Mouse (Mus musculus): ENCODE results near the gene Hamp. TPM values are rescaled to one million over a fixed set of nuclear protein-coding genes. Genes with fewer than 3 reads are reported as not detected.
"Not testable (repeated sequence)": the region's sequence is repeated elsewhere in the genome, so short reads cannot be mapped to it uniquely, and the experiment has no call there.

Hamp gene
- total RNA-seq, 2 experiments from 2014 or later: not detected

GRCm38 (mm10) chr7:30957367-30957783 is 13.5 kb upstream of the Hamp start:
- ATAC-seq (replicated peaks; ENCODE audit: low FRiP score, poor library complexity, severe bottlenecking): peak; percentile 76

GRCm38 (mm10) chr7:30956756-30957366 is 13.0 kb upstream of the Hamp start, which contains the start of gene Usf2:
Gene Usf2, minus strand, starts transcription at chr7:30956803.
- ATAC-seq (replicated peaks; ENCODE audit: low FRiP score, poor library complexity, severe bottlenecking): peak; percentile 28

- no peak for ATAC-seq (replicated peaks; ENCODE audit: low FRiP score, poor library complexity, severe bottlenecking)
Measured at GRCm38 (mm10) chr7:30956357-30956751, 12.5 kb upstream of the Hamp start.

GRCm38 (mm10) chr7:30955584-30956356 is 11.9 kb upstream of the Hamp start:
- ATAC-seq (replicated peaks; ENCODE audit: low FRiP score, poor library complexity, severe bottlenecking): peak; percentile 76

GRCm38 (mm10) chr7:30954971-30955520 is 11.2 kb upstream of the Hamp start:
- no peak for ATAC-seq (replicated peaks; ENCODE audit: low FRiP score, poor library complexity, severe bottlenecking)

GRCm38 (mm10) chr7:30954036-30954435 is 10.2 kb upstream of the Hamp start:
- no peak for ATAC-seq (replicated peaks; ENCODE audit: low FRiP score, poor library complexity, severe bottlenecking)

- ATAC-seq (replicated peaks; ENCODE audit: low FRiP score, poor library complexity, severe bottlenecking): no peak
Measured at GRCm38 (mm10) chr7:30953459-30953858, 9.6 kb upstream of the Hamp start.

- ATAC-seq (replicated peaks; ENCODE audit: low FRiP score, poor library complexity, severe bottlenecking): no peak
Measured at GRCm38 (mm10) chr7:30952441-30953265, 8.8 kb upstream of the Hamp start.

GRCm38 (mm10) chr7:30949902-30950301 is 6.1 kb upstream of the Hamp start:
- ATAC-seq (replicated peaks; ENCODE audit: low FRiP score, poor library complexity, severe bottlenecking): not testable (repeated sequence)

GRCm38 (mm10) chr7:30945876-30946275 is 2.0 kb upstream of the Hamp start:
- ATAC-seq (replicated peaks; ENCODE audit: low FRiP score, poor library complexity, severe bottlenecking): no peak

GRCm38 (mm10) chr7:30945466-30945865 is 1.6 kb upstream of the Hamp start:
- 0 out of 2 replicates have a peak, but pooled peaks have one; percentile 24 for ATAC-seq (replicated peaks; ENCODE audit: low FRiP score, poor library complexity, severe bottlenecking)

- ATAC-seq (replicated peaks; ENCODE audit: low FRiP score, poor library complexity, severe bottlenecking): not testable (repeated sequence)
Measured at GRCm38 (mm10) chr7:30944706-30945105, 874 bp upstream of the Hamp start.

GRCm38 (mm10) chr7:30942365-30942764 is 1.5 kb downstream of the Hamp start:
- ATAC-seq (replicated peaks; ENCODE audit: low FRiP score, poor library complexity, severe bottlenecking): not testable (repeated sequence)

- ATAC-seq (replicated peaks; ENCODE audit: low FRiP score, poor library complexity, severe bottlenecking): not testable (repeated sequence)
Measured at GRCm38 (mm10) chr7:30940070-30940469, 3.8 kb downstream of the Hamp start.

GRCm38 (mm10) chr7:30935422-30936099 is 8.3 kb downstream of the Hamp start:
- ATAC-seq (replicated peaks; ENCODE audit: low FRiP score, poor library complexity, severe bottlenecking): not testable (repeated sequence)

GRCm38 (mm10) chr7:30924581-30924980 is 19.3 kb downstream of the Hamp start, which contains the start of gene Hamp2:
Gene Hamp2, minus strand, starts transcription at chr7:30924681.
- ATAC-seq (replicated peaks; ENCODE audit: low FRiP score, poor library complexity, severe bottlenecking): not testable (repeated sequence)

GRCm38 (mm10) chr7:30924071-30924470 is 19.8 kb downstream of the Hamp start:
- no peak for ATAC-seq (replicated peaks; ENCODE audit: low FRiP score, poor library complexity, severe bottlenecking)

GRCm38 (mm10) chr7:30922490-30922889 is 21.3 kb downstream of the Hamp start:
- not testable (repeated sequence) for ATAC-seq (replicated peaks; ENCODE audit: low FRiP score, poor library complexity, severe bottlenecking)

- peak; percentile 62 for ATAC-seq (replicated peaks; ENCODE audit: low FRiP score, poor library complexity, severe bottlenecking)
Measured at GRCm38 (mm10) chr7:30920217-30920616, 23.6 kb downstream of the Hamp start.
